Mouse (Mus musculus): ENCODE measurements around the gene Cpt1a.

- TF ChIP-seq CTCF (IDR thresholded peaks at IDR 0.05; ENCODE audit: borderline replicate concordance, extremely low read depth, insufficient read depth, insufficient read length) (no peak), POLR2A (IDR thresholded peaks at IDR 0.05; ENCODE audit: borderline replicate concordance, extremely low read depth, insufficient read depth, insufficient read length, poor library complexity, severe bottlenecking) (no peak)
Observed at GRCm38 (mm10) chr19:3378614-3379013, 56.5 kb downstream of the Cpt1a start.

All from brain, embryonic 14.5 days (tissue).